Mouse (Mus musculus): ENCODE results near the gene Skap1.

- TF ChIP-seq POLR2A (IDR thresholded peaks at IDR 0.05; ENCODE audit: borderline replicate concordance, extremely low read depth, insufficient read depth, insufficient read length, poor library complexity, severe bottlenecking) (no peak), CTCF (IDR thresholded peaks at IDR 0.05; ENCODE audit: borderline replicate concordance, extremely low read depth, insufficient read depth, insufficient read length) (no peak)
Observed at GRCm38 (mm10) chr11:96595890-96596289, 131.5 kb downstream of the Skap1 start.
